Mouse (Mus musculus): Measurements from ENCODE around the gene Elovl7.
A peak's percentile ranks its signal among the peaks of the same experiment; 100 is the strongest.

Elovl7 gene

DNA sequence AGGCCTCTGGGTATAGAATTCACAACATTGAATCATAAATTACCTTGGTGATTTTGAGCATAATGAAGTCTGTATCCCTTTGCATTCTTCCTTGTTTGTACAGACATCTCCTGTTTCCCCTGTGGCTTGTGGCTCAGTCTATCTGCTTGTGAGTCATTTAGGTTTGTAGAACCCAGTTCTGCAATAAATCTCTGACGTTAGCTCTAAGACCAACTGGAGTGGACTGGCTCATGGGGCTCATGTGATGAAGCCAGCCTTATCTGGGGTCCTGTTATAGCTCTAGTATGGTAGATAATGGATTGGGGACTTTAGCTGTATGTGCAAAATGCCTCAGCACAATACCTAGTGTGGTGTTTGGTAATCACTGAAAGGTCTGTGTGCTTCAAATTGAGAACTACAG lies 89.6 kb downstream of the Elovl7 start:
- DNase-seq (ENCODE audit: low spot score), result no peak

- no peak for DNase-seq (ENCODE audit: low spot score)
Measured at GRCm38 (mm10) chr13:108304680-108305079, 90.5 kb downstream of the Elovl7 start.

DNA sequence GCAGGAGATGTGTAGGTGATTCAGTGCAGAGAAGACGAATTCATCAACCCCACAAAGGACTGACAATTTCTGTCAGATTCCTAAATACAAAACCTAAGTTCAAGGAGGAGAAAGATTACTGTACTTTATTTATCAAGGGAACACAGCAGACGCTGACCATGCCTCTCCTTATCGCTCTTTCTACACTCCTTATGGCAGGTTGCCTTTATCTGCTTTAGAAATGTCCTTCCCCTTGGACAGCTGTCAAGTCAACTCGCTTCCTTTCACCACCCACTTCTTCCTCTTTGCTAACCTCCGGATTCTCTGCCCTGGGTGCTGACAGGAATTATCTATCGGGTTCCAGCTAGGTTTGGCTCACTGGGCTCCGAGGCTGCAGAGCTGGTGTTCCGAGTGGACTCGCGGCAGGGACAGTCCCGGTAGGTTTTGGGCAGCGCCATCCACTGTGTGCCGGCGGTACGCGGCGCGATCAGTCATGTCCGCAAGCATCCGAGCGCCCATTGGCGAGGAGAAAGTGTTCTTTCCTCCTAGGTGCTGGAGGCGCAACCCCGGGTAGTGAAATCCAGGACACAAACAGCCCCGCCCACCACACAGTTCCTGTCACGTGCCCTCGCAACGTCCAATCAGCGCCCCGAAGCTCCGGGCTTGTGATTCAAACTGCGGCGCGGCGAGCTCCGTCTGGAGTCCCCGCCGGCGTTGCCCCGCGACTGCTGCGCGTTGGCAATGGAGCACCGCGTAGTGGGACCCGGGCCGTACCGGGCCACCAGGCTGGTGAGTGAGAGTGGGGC lies 101.7 kb downstream of the Elovl7 start, which contains the start of gene Depdc1b:
Depdc1b (plus strand) TSS at position 631 of the 785 bp plus-strand sequence.
- peak; percentile 95 for DNase-seq (ENCODE audit: low spot score)

- DNase-seq (ENCODE audit: low spot score), result peak; percentile 43
Measured at GRCm38 (mm10) chr13:108316487-108316903, 102.3 kb downstream of the Elovl7 start.

DNA sequence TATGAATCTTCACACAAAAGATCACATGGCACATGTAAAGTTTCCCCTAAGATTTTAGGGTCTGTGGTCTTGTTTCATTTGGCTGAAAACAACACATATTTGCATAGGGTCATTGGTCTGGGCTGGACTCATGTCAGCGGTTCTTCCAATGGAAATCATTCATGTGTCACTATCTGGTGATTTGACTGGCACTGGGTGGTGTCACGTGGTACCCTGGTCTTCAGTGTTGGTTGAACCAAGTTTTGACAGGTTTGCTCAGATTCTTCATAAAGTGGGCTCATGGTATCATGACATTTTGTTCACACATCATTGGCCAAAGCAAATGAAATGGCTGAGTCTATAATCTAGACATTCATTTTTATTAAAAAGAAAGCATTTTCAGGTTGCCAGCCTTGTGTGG lies 103.2 kb downstream of the Elovl7 start:
- DNase-seq (ENCODE audit: low spot score), result no peak

DNA sequence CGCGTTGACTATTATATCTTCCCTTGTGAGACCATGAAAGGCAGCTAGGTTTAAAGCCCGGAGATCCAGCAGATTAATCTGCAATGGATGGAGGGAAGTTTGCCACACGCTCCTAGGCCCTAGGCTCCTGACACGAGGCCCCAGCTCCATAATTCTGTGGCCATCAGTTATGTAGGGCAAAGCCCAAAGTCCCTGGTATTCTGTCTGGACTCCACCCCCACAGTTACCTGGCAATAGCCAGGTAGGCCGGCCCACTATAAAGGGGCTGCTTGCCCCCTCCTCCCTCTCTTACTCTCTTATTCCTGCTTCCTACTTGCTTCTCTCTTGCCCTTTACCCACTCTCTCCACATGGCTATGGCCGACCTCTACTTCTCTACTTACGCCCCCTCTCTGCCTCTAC lies 104.8 kb downstream of the Elovl7 start:
- DNase-seq (ENCODE audit: low spot score), result no peak

DNA sequence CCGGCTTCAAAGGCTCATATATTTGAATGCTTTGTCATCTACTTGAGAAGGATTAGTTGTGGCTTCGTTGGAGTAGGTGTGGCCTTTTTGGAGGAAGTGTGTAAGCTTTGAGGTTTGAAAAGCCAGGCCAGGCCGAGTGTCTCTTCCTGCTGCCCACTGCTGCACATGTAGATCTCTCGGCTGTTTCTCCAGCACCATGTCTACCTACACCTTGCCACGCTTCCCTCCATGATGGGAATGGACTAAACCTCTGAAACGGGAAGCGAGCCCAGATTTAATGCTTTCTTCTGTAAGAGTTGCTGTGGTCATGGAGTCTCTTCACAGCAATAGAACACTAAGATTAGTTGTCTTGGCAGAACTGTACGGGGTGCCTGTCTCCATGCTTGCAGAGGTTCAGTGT lies 106.0 kb downstream of the Elovl7 start:
- DNase-seq (ENCODE audit: low spot score), result no peak

GRCm38 (mm10) chr13:108322466-108322865 lies 108.3 kb downstream of the Elovl7 start:
- DNase-seq (ENCODE audit: low spot score), result no peak

DNA sequence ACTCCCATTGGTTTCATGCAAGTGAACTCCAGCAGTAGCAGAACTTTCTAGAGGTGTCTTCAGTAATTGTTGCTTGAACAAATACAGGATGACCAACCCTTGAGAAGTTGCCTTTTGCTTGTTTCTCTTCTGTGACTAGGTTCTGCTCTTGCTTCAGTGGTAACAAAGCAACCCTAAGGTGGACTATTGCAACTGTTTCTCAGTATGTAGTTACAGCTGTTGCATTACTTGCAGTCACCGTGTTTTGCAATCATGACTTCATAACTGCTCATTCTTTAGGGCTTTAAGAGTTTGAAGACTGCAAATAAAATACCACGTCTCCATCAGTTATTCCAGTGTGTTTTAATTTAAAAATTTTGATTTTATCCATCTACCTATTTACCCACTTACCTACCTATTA lies 109.1 kb downstream of the Elovl7 start:
- DNase-seq (ENCODE audit: low spot score), result no peak

- DNase-seq (ENCODE audit: low spot score), result no peak
Measured at GRCm38 (mm10) chr13:108323866-108324829, 109.9 kb downstream of the Elovl7 start.

GRCm38 (mm10) chr13:108325871-108326270 lies 111.7 kb downstream of the Elovl7 start:
- no peak for DNase-seq (ENCODE audit: low spot score)

- DNase-seq (ENCODE audit: low spot score), result no peak
Measured at GRCm38 (mm10) chr13:108326351-108326750, 112.1 kb downstream of the Elovl7 start.

- no peak for DNase-seq (ENCODE audit: low spot score)
Measured at GRCm38 (mm10) chr13:108327047-108327446, 112.8 kb downstream of the Elovl7 start.

GRCm38 (mm10) chr13:108328406-108329180 lies 114.4 kb downstream of the Elovl7 start:
- no peak for DNase-seq (ENCODE audit: low spot score)

GRCm38 (mm10) chr13:108329693-108330092 lies 115.5 kb downstream of the Elovl7 start:
- no peak for DNase-seq (ENCODE audit: low spot score)
